Mouse (Mus musculus): ENCODE measurements around the gene Prrc2b. TPM values are rescaled to one million over a fixed set of nuclear protein-coding genes. Genes with fewer than 3 reads are reported as not detected.

The Prrc2b gene
- polyA plus RNA-seq (2015; fragmentation: Nextera tagmentation; extraction: Ambion mirVana) = 44.8 and 57.7 TPM in 2 replicates

GRCm38 (mm10) chr2:32150924-32151659 is at the start of gene Prrc2b:
Gene Prrc2b (plus strand): TSS chr2:32151082.
- peaks cover 47% of the 10 kb centered on the region for H3K4me1 ChIP-seq
- H3K36me3 ChIP-seq = no peaks in the 10 kb centered on the region
- H3K27ac ChIP-seq = peak within 1 kb of the TSS; percentile 99
- H3K4me3 ChIP-seq = peak within 1 kb of the TSS; percentile 88
- under 1% methylated on average over 87 of the region's 117 CpGs for WGBS
- peak within 1 kb of the TSS; percentile 99 for H3K9ac ChIP-seq
- peak; percentile 77 for ATAC-seq (ENCODE audit: insufficient number of reproducible peaks, insufficient read depth, low FRiP score, low TSS enrichment, low read depth)
- H3K9me3 ChIP-seq = no peaks in the 10 kb centered on the region
- no peaks in the 10 kb centered on the region for H3K27me3 ChIP-seq
- H3K4me2 ChIP-seq = peak within 1 kb of the TSS; percentile 96

DNA sequence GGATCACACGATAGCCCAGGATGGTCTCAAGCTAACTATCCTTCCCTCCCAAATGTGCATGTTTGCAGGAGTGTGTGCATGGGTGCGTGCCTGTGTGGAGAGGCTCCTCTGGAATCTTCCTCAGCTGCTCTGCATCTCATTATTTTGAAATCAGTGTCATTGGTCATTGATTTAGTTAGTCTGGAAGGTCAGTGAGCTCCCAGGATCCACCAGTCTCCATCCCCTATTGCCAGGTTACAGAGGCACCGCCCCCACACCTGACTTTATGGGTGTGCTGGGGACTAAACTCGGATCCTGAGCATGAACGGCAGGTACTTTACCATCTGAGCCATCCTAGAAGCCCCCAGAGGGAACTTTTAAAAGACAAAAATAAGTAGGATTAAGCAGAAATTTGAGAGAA is 47.9 kb upstream of the Prrc2b start:
- WGBS = 50% methylated on average over 5 of the region's 5 CpGs
- H3K4me2 ChIP-seq = no peak overlapping the region
- no peaks in the 10 kb centered on the region for H3K27me3 ChIP-seq
- no peaks in the 10 kb centered on the region for H3K4me1 ChIP-seq
- ATAC-seq (ENCODE audit: insufficient number of reproducible peaks, insufficient read depth, low FRiP score, low TSS enrichment, low read depth) = no peak
- H3K36me3 ChIP-seq = no peaks in the 10 kb centered on the region
- H3K9me3 ChIP-seq = no peaks in the 10 kb centered on the region
- H3K27ac ChIP-seq = no peak overlapping the region
- no peak overlapping the region for H3K4me3 ChIP-seq
- no peak overlapping the region for H3K9ac ChIP-seq

- Histone ChIP-seq H3K9me3 (no peaks in the 10 kb centered on the region), H3K27me3 (no peaks in the 10 kb centered on the region), H3K9ac (no peak overlapping the region), H3K36me3 (no peaks in the 10 kb centered on the region), H3K4me1 (no peaks in the 10 kb centered on the region), H3K4me2 (no peak overlapping the region), H3K27ac (no peak overlapping the region), H3K4me3 (no peak overlapping the region)
- ATAC-seq (ENCODE audit: insufficient number of reproducible peaks, insufficient read depth, low FRiP score, low TSS enrichment, low read depth) = no peak
- WGBS = 81% methylated on average over 7 of the region's 7 CpGs
Observed at GRCm38 (mm10) chr2:32103557-32103956, 47.3 kb upstream of the Prrc2b start.

GRCm38 (mm10) chr2:32104122-32104521 is 46.8 kb upstream of the Prrc2b start:
- WGBS = 88% methylated on average over 7 of the region's 7 CpGs
- no peaks in the 10 kb centered on the region for H3K4me1 ChIP-seq
- no peaks in the 10 kb centered on the region for H3K36me3 ChIP-seq
- no peak overlapping the region for H3K4me3 ChIP-seq
- no peak overlapping the region for H3K9ac ChIP-seq
- ATAC-seq (ENCODE audit: insufficient number of reproducible peaks, insufficient read depth, low FRiP score, low TSS enrichment, low read depth) = no peak
- no peaks in the 10 kb centered on the region for H3K27me3 ChIP-seq
- H3K4me2 ChIP-seq = no peak overlapping the region
- H3K27ac ChIP-seq = no peak overlapping the region
- no peaks in the 10 kb centered on the region for H3K9me3 ChIP-seq

DNA sequence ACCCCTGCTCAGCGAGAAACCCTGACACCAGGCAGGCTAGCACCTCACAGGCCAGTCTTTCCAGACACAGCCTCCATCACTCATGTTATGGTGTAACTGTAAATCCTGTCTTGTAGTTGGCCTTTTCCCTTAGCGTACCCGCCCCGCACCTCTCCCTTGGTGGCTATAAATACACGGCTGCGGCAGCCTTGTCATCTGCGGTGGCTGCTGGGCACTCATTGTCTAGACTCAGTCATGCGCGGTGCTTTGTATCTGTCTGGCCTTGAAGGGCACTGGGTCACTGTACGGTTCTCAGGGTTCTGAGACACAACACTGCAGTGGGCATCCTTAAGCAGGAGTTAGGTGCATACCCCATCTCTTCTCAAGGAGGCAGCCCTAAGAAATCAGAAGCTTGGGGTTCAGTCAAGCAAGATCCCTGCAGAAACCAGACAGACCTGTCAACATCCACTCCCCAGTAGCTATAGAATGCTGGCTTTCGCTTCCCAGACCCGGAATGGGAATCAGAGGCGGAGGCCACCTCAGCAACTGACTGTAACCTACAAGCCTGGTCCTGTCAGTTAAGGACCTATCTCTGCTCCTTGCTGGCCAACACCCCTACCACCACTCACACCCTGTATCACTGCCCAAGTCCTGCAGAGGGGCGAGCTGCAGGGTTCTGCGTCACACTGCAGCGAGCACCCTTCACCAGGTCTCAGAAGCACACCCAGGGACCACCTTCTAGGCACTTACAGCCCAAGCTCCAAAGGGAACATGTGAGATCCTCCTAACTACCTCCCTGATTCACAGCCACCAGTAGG is 45.6 kb upstream of the Prrc2b start:
- 79% methylated on average over 16 of the region's 16 CpGs for WGBS
- H3K4me1 ChIP-seq = no peaks in the 10 kb centered on the region
- no peak overlapping the region for H3K9ac ChIP-seq
- ATAC-seq (ENCODE audit: insufficient number of reproducible peaks, insufficient read depth, low FRiP score, low TSS enrichment, low read depth) = no peak
- H3K27ac ChIP-seq = no peak overlapping the region
- no peak overlapping the region for H3K4me2 ChIP-seq
- no peaks in the 10 kb centered on the region for H3K36me3 ChIP-seq
- H3K4me3 ChIP-seq = no peak overlapping the region
- no peaks in the 10 kb centered on the region for H3K9me3 ChIP-seq
- H3K27me3 ChIP-seq = no peaks in the 10 kb centered on the region

- no peak for ATAC-seq (ENCODE audit: insufficient number of reproducible peaks, insufficient read depth, low FRiP score, low TSS enrichment, low read depth)
- WGBS = 73% methylated on average over 7 of the region's 7 CpGs
- no peaks in the 10 kb centered on the region for H3K4me1 ChIP-seq
- no peak overlapping the region for H3K4me3 ChIP-seq
- no peaks in the 10 kb centered on the region for H3K36me3 ChIP-seq
- no peaks in the 10 kb centered on the region for H3K27me3 ChIP-seq
- no peak overlapping the region for H3K27ac ChIP-seq
- no peaks in the 10 kb centered on the region for H3K9me3 ChIP-seq
- H3K9ac ChIP-seq = no peak overlapping the region
- H3K4me2 ChIP-seq = no peak overlapping the region
Observed at GRCm38 (mm10) chr2:32105930-32106329, 45.0 kb upstream of the Prrc2b start.

DNA sequence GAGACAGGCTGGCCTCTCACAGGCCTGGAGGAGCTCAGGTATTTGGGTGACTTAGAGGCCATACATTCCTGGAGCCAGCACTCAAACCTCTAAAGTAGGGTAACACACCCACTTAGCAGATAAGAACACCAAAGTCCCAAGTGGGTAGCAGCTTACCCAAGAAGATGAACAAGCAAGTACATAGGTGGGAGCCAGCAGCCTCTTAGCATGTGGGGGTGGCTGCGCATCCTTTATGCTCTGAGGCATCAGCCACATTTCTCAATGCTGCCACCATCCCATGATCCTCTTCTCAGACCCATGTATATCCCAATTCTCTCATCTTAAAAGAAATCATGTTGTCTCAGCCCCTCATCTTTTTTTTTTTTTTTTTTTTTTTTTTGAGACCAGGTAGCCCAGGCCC is 39.6 kb upstream of the Prrc2b start:
- no peaks in the 10 kb centered on the region for H3K27me3 ChIP-seq
- H3K9me3 ChIP-seq = no peaks in the 10 kb centered on the region
- no peak for ATAC-seq (ENCODE audit: insufficient number of reproducible peaks, insufficient read depth, low FRiP score, low TSS enrichment, low read depth)
- H3K4me3 ChIP-seq = no peak overlapping the region
- H3K36me3 ChIP-seq = no peaks in the 10 kb centered on the region
- H3K9ac ChIP-seq = no peak overlapping the region
- 100% methylated on average over 1 of the region's 1 CpGs for WGBS
- no peak overlapping the region for H3K4me2 ChIP-seq
- H3K4me1 ChIP-seq = no peaks in the 10 kb centered on the region
- H3K27ac ChIP-seq = no peak overlapping the region

DNA sequence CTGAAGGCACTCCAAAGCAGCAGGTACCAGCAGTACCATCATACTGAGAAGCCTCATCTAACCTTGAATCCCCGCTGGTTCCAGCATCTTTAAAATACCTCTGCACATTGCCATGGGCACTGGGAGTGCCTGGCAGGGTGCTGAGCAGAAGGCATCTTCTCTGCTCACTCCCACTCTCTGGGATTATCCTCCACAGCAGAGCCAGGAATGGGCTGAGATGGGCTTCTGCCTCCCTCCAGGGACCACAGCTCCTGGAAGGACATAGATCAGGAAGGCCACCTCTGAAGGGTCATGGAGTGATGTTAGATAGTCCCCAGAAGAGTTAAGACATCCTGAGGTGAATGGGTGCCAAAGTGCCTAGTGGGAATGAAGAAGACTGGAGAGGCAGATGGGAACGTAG is 38.3 kb upstream of the Prrc2b start:
- ATAC-seq (ENCODE audit: insufficient number of reproducible peaks, insufficient read depth, low FRiP score, low TSS enrichment, low read depth) = no peak
- Histone ChIP-seq H3K9me3 (0 out of 2 replicates have a peak, but pooled peaks cover 2% of the 10 kb centered on the region), H3K4me3 (no peak overlapping the region), H3K27ac (no peak overlapping the region), H3K36me3 (no peaks in the 10 kb centered on the region), H3K9ac (no peak overlapping the region), H3K4me2 (no peak overlapping the region), H3K4me1 (no peaks in the 10 kb centered on the region), H3K27me3 (no peaks in the 10 kb centered on the region)
- 77% methylated on average over 2 of the region's 2 CpGs for WGBS

GRCm38 (mm10) chr2:32115851-32116268 is 35.0 kb upstream of the Prrc2b start:
- Histone ChIP-seq H3K4me2 (no peak overlapping the region), H3K27me3 (no peaks in the 10 kb centered on the region), H3K4me3 (no peak overlapping the region), H3K4me1 (no peaks in the 10 kb centered on the region), H3K36me3 (no peaks in the 10 kb centered on the region), H3K9me3 (0 out of 2 replicates have a peak, but pooled peaks cover 2% of the 10 kb centered on the region), H3K9ac (no peak overlapping the region), H3K27ac (no peak overlapping the region)
- WGBS = 86% methylated on average over 4 of the region's 4 CpGs
- ATAC-seq (ENCODE audit: insufficient number of reproducible peaks, insufficient read depth, low FRiP score, low TSS enrichment, low read depth) = no peak

DNA sequence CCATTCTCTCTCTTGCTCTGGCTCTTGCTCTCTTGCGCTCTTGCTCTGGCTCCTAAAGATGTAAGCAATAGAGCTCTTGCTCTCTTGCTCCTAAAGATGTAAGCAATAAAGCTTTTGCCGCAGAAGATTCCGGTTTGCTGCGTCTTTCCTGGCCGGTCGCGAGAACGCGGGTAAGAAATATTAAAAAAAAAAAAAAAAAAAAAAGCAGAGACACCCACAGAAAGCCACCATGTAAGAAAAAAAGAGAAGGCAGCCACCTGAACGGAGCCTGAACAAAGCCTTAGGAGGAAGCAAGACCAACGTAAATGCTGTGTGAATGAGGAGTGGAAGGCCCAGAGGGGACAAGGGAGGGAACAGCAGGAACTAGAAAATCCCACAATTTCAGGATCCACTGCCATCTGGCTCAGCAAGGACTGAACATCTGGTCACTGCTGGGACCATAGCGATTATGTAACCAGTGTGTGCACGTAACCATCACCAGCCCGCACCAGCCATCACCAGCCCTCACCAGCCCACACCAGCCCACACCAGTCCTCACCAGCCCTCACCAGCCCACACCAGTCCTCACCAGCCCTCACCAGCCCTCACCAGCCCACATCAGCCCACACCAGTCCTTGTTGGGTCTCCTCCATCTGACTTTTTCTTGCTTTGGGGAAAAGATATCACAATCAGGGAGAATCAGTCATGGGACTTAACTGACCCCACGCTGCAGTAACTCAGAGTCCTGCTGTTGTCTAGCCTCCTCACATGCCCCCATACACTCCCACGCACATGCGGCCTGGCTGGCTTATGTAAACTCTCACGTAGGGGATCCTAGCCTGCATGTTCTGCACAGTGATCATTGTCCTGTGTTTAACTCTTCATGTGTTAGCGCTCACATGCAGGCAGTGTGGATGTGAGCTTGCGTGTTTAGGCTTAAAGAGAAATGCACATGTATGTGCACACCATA is 30.8 kb upstream of the Prrc2b start:
- 0 out of 2 replicates have a peak, but pooled peaks cover 2% of the 10 kb centered on the region for H3K9me3 ChIP-seq
- H3K27ac ChIP-seq = no peak overlapping the region
- WGBS = 87% methylated on average over 20 of the region's 20 CpGs
- 0 out of 2 replicates have a peak, but pooled peaks cover 3% of the 10 kb centered on the region for H3K4me1 ChIP-seq
- ATAC-seq (ENCODE audit: insufficient number of reproducible peaks, insufficient read depth, low FRiP score, low TSS enrichment, low read depth) = no peak
- H3K4me3 ChIP-seq = no peak overlapping the region
- H3K27me3 ChIP-seq = no peaks in the 10 kb centered on the region
- no peak overlapping the region for H3K9ac ChIP-seq
- H3K4me2 ChIP-seq = no peak overlapping the region
- no peaks in the 10 kb centered on the region for H3K36me3 ChIP-seq

DNA sequence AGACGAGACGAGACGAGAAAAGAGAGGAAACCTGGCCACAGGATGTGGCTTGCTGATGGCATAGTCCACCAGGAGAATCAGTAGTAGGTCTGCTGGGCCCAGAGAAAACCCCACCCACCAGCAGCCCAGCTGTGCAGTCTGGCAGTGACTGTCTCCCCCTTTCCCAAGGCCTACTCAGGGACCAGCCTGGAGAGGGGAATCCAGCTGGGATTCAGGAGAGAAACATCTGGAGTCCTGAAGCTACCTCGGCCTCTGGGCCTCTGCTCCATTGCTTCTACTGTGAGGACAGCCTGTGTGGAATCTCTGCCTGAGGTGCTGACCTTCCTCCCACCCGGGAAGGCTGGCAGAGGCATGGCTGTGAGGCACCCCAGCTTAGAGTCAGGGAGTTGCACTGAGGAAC is 29.7 kb upstream of the Prrc2b start:
- H3K4me1 ChIP-seq = 0 out of 2 replicates have a peak, but pooled peaks cover 3% of the 10 kb centered on the region
- no peak for ATAC-seq (ENCODE audit: insufficient number of reproducible peaks, insufficient read depth, low FRiP score, low TSS enrichment, low read depth)
- H3K4me3 ChIP-seq = no peak overlapping the region
- H3K27me3 ChIP-seq = no peaks in the 10 kb centered on the region
- no peaks in the 10 kb centered on the region for H3K36me3 ChIP-seq
- H3K9me3 ChIP-seq = 0 out of 2 replicates have a peak, but pooled peaks cover 2% of the 10 kb centered on the region
- 47% methylated on average over 5 of the region's 5 CpGs for WGBS
- no peak overlapping the region for H3K27ac ChIP-seq
- H3K9ac ChIP-seq = no peak overlapping the region
- H3K4me2 ChIP-seq = no peak overlapping the region

Measured in embryonic facial prominence, embryonic 13.5 days (tissue).